Mouse (Mus musculus) embryonic facial prominence, embryonic 14.5 days (tissue): ENCODE data around the gene Atp5g1. TPM values are rescaled to one million over a fixed set of nuclear protein-coding genes. Genes with fewer than 3 reads are reported as not detected.

Experiments used
- ATAC-seq: fragments of 200-750 bp; cut with Nextera tagmentation; 2 replicates; pipeline ENCODE4 v1.8.0; 2017; ENCODE audit warnings: low read depth, moderate number of reproducible peaks, moderate TSS enrichment
- DNase-seq: peaks from one replicate; pipeline ENCODE4 v3.0.0-alpha.2; 2015; ENCODE audit warnings: low spot score
- H3K27ac ChIP-seq: fragments of 300-500 bp; sonication (generic); replicated peaks from 2 replicates; pipeline ENCODE4 v1.5.1; 2014; ENCODE audit warnings: low read depth, mild to moderate bottlenecking, low read length, moderate library complexity
- H3K27me3 ChIP-seq: fragments of 300-500 bp; sonication (generic); replicated peaks from 2 replicates; pipeline ENCODE4 v1.6.1; 2014; ENCODE audit warnings: low read length; ENCODE audit not compliant: control insufficient read depth, insufficient read depth
- H3K36me3 ChIP-seq: fragments of 300-500 bp; sonication (generic); 2 replicates; pipeline ENCODE4 v1.6.1; 2014; ENCODE audit warnings: low read length, mixed read lengths; ENCODE audit not compliant: control insufficient read depth, insufficient read depth
- H3K4me1 ChIP-seq: fragments of 300-500 bp; sonication (generic); 2 replicates; pipeline ENCODE4 v1.6.1; 2014; ENCODE audit warnings: antibody characterized with exemption, low read length; ENCODE audit not compliant: control insufficient read depth, insufficient read depth
- H3K4me2 ChIP-seq: fragments of 300-500 bp; sonication (generic); 2 replicates; pipeline ENCODE4 v1.6.1; 2014; ENCODE audit warnings: low read depth, mild to moderate bottlenecking, low read length, moderate library complexity, mixed read lengths
- H3K4me3 ChIP-seq: fragments of 300-500 bp; sonication (generic); 2 replicates; pipeline ENCODE4 v1.5.1; 2014; ENCODE audit warnings: low read depth, mild to moderate bottlenecking, low read length
- H3K9ac ChIP-seq: fragments of 300-500 bp; sonication (generic); 2 replicates; pipeline ENCODE4 v1.6.1; 2014; ENCODE audit warnings: low read depth, mild to moderate bottlenecking, low read length, moderate library complexity, mixed read lengths
- H3K9me3 ChIP-seq: fragments of 300-500 bp; sonication (generic); 2 replicates; pipeline ENCODE4 v1.6.1; 2016; ENCODE audit warnings: low read length; ENCODE audit not compliant: control insufficient read depth
- WGBS: fragments of 180-500 bp; shearing (Covaris S2); extraction: QIAGEN DNeasy Blood & Tissue Kit; methylation state at CpG from one replicate; pipeline ENCODE4 v1.1.7; 2014; 5-methylcytosine and 5-hydroxymethylcytosine counted together
- polyA plus RNA-seq: library from polyadenylated mRNA; unstranded; fragments of >200 nt; fragmentation: Nextera tagmentation; extraction: Ambion mirVana; gene quantifications from 2 replicates; pipeline ENCODE4 v1.2.1, GENCODE M21; 2014

Atp5g1 gene
- polyA plus RNA-seq, 1 experiment from 2014 or later = 777 TPM

DNA sequence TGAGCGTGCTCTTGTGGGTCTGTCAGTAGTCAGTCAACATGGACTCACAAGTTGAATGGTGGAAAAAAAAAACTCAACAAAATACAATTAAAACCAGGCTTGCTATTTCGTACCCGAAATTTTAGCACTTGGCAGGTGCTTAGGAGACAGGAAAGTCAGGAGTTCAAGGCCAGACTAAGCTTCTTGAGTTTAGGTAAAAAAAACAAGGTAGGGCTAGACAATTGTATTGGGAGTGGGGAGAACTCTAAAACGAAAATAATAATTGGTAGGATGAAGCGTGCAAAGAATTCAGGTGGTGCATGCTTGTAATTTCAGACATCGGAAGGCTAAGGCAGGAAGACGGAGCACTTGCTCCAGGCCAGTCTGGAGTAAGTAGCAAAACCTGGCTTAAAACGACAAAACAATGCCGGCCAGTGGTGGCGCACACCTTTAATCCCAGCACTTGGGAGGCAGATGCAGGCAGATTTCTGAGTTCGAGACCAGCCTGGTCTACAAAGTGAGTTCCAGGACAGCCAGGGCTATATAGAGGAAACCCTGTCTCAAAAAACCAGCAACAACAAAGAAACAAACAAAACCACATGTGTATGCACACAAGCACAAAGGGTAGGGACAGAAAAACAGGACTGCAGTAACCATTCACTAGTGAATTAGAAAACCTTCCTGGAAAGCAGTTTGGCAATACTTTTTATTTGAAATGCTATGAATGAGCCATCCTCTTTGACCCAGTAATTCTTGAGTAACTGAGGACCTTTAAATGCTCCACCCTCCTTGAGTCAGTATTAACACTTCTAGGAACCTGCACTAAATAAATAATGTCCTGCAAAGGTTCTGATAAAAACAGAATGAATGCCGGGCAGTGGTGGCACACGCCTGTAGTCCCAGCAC, 993 bp upstream of the Atp5g1 start:
- no peaks in the 10 kb centered on the region for H3K27me3 ChIP-seq
- H3K4me3 ChIP-seq = peak overlapping the region; percentile 31
- H3K36me3 ChIP-seq = peaks cover 15% of the 10 kb centered on the region
- H3K4me1 ChIP-seq = peaks cover 6% of the 10 kb centered on the region
- peak overlapping the region; percentile 45; the same call in 1 of the 2 replicates for H3K9ac ChIP-seq
- DNase-seq = no peak
- no peaks in the 10 kb centered on the region for H3K9me3 ChIP-seq
- no peak for ATAC-seq
- peak overlapping the region; percentile 53 for H3K4me2 ChIP-seq
- H3K27ac ChIP-seq = peak overlapping the region; percentile 67
- 67% methylated on average over 13 of the region's 13 CpGs for WGBS

DNA sequence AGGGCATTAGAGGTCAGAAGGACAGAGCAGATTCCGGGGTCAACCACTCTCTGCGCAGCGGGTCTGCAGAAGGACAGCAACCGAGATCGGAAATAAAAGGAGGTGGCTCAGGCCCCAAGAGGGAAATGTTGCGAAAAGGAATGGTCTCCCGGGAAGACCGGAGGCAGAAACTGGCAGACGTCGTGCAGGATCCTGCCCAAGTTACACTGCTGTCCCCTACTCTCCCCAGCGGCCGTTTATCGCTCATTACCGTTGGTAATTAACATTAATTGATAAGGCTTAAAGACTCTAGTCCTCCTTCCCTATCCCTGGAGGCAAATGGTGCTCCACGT, 327 bp downstream of the Atp5g1 start:
- DNase-seq = peak; percentile 13
- H3K27ac ChIP-seq = peak overlapping the region; percentile 58; the same call in 1 of the 2 replicates

DNA sequence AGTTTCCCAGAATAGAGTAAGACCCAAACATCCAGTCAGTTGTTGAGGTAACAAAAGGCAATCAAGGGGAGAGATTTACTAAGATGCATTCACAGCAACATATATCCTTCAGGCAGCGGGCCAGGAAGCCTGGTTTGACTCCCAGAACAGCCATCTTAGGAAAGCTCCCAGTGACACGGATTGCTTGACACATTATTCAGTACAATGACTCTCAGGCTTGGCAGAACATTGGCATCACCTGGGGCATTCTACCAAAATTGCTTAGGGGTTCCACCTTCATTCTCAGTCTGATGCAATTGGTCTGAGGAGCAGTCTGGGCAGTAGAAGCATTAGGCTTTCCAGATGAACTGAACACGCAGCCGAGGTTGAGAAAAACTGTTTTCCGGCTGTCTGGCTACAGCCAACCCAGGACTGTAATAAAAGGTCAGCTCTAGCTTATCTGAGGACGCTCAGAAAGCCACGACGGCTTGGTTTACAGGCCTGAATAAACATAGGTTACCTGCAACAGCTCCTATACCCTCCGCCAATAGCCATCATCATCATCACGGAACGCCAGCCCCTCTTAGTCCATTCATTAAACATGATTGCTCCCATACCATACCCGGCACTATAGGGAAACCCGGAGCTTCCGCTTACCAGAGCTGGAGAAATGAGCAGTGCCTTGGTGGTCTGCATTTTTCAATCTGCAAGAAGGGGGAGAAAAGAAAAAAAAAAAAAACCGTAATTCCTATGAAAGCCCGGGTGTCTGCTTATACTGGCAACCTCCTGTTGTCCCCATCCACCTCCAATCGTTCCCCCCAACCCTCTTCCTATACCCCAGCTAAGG, 906 bp downstream of the Atp5g1 start:
- no peak for DNase-seq
- ATAC-seq = no peak

More for the DNA sequence above, 327 bp downstream of the Atp5g1 start:
- Histone ChIP-seq H3K9me3 (no peaks in the 10 kb centered on the region), H3K4me1 (peaks cover 6% of the 10 kb centered on the region), H3K4me2 (peak overlapping the region; percentile 81), H3K27me3 (no peaks in the 10 kb centered on the region), H3K36me3 (peaks cover 21% of the 10 kb centered on the region), H3K4me3 (peak overlapping the region; percentile 78), H3K9ac (peak overlapping the region; percentile 81)
- no peak for ATAC-seq
- under 1% methylated on average over 15 of the region's 15 CpGs for WGBS

DNA sequence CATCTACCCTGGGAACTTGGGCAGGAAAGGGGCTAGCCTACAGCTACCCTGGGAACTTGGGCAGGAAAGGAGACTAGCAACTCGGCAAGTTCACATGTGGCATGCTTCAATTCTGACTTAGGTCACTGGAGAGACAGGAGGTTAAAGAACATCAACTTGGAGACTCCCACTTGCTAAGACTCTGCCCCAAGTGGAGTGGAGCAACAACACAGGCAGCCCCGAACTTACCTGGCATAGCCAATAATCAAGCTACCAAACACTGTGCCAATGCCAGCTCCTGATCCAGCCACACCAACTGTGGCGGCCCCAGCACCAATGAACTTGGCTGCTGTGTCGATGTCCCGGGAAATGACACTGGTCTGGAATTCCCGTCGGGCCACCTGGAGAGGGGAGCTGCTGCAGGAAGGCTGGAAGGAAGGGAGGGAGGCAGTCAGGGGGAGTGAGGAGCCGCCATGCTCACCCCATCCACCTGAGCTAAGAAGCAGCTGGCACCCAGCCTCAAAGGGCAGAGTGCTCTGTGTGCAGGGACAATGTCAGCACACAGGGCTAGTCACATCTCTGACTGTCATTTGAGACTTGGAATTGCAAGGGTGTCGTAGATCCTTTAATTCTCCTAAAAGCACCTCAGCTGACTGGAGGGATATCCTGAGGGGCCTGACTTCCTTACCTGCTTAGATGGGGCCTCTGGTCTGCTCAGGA, 2.0 kb downstream of the Atp5g1 start:
- peak overlapping the region; percentile 81 for H3K4me2 ChIP-seq

More for the DNA sequence above, 906 bp downstream of the Atp5g1 start:
- H3K4me2 ChIP-seq = peak overlapping the region; percentile 81
- 19% methylated on average over 17 of the region's 17 CpGs for whole genome bisulfite sequencing
- peak overlapping the region; percentile 78 for H3K4me3 ChIP-seq
- H3K9me3 ChIP-seq = no peaks in the 10 kb centered on the region
- H3K9ac ChIP-seq = peak overlapping the region; percentile 81
- peaks cover 21% of the 10 kb centered on the region for H3K36me3 ChIP-seq
- H3K27ac ChIP-seq = peak overlapping the region; percentile 58; the same call in 1 of the 2 replicates
- peaks cover 6% of the 10 kb centered on the region for H3K4me1 ChIP-seq
- H3K27me3 ChIP-seq = no peaks in the 10 kb centered on the region

DNA sequence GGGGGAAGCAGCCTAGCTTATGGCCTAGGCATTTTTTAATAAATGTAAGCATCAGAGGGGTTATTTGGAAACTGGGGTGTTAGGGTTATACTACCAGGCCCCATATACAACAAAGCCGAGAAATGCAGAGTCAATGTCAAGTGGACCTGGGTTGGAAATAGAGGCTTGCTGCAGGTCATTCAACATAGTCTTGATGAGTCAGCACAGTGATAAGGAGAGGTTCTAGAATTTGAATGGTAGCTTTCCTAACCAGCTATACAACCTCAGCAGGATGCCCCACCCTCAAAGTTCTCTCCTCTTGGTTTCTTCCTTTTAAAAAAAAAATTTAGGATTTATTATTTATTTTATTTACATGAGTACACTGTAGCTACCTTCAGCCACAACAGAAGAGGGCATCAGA, 4.5 kb downstream of the Atp5g1 start:
- Histone ChIP-seq H3K9me3 (no peaks in the 10 kb centered on the region), H3K4me1 (peaks cover 6% of the 10 kb centered on the region), H3K27me3 (no peaks in the 10 kb centered on the region), H3K4me2 (no peak overlapping the region), H3K27ac (no peak overlapping the region), H3K4me3 (no peak overlapping the region), H3K36me3 (peaks cover 21% of the 10 kb centered on the region), H3K9ac (no peak overlapping the region)
- ATAC-seq (no peak), DNase-seq (no peak)
- WGBS = 91% methylated on average over 1 of the region's 1 CpGs

More for the DNA sequence above, 2.0 kb downstream of the Atp5g1 start:
- no peaks in the 10 kb centered on the region for H3K9me3 ChIP-seq
- H3K9ac ChIP-seq = peak overlapping the region; percentile 81; the same call in 1 of the 2 replicates
- DNase-seq (no peak), ATAC-seq (no peak)
- H3K4me1 ChIP-seq = peaks cover 6% of the 10 kb centered on the region
- no peak overlapping the region for H3K27ac ChIP-seq
- H3K4me3 ChIP-seq = peak overlapping the region; percentile 78; the same call in 1 of the 2 replicates
- 76% methylated on average over 8 of the region's 9 CpGs for WGBS
- H3K36me3 ChIP-seq = peaks cover 21% of the 10 kb centered on the region
- H3K27me3 ChIP-seq = no peaks in the 10 kb centered on the region

DNA sequence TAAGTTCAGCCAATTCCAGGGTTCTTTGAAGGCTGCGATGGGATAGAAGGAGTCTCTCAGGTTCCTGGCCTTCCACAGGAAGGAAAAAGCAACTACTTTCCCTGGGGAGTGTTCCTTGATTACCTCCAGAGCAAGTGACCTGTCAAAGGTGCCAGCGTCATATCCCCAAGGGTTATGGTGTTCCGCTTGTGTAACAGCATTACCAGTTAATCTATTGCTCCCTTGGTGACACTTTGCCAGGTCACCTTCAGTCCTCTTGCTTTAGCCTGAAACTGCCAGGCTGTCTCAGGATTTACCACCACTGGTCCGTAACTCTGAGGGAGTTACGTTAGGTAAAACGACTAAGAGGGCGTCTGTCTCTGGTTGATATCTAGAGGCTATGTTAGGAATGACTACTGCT, 5.1 kb downstream of the Atp5g1 start:
- H3K9me3 ChIP-seq = no peaks in the 10 kb centered on the region
- no peak for DNase-seq
- H3K4me2 ChIP-seq = no peak overlapping the region
- ATAC-seq = no peak
- no peak overlapping the region for H3K27ac ChIP-seq
- 91% methylated on average over 7 of the region's 7 CpGs for WGBS
- peaks cover 12% of the 10 kb centered on the region for H3K4me1 ChIP-seq
- no peak overlapping the region for H3K9ac ChIP-seq
- H3K36me3 ChIP-seq = peaks cover 21% of the 10 kb centered on the region
- H3K27me3 ChIP-seq = no peaks in the 10 kb centered on the region
- no peak overlapping the region for H3K4me3 ChIP-seq

DNA sequence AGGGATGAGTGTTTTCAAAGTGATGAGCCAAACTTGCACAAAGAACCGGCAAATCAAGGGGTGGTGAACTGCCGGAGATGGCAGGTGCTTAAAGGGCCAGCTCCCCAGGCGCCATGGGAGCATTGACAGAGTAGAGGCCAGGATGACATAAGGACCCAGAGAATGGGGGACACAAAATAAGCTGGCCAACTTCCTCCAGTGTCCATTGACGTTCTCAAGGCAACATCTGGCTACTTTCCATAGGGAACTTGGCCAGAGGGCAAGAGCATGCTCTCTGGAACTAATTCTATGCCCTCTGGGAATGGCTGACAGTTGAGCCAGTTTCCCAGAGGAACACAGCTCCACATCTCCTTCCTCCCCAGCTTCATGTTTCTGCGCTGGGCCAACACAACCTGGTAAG, 7.2 kb downstream of the Atp5g1 start:
- Histone ChIP-seq H3K27me3 (no peaks in the 10 kb centered on the region), H3K9me3 (no peaks in the 10 kb centered on the region), H3K4me1 (peaks cover 11% of the 10 kb centered on the region), H3K4me2 (no peak overlapping the region), H3K4me3 (no peak overlapping the region), H3K36me3 (peaks cover 16% of the 10 kb centered on the region), H3K27ac (no peak overlapping the region), H3K9ac (no peak overlapping the region)
- WGBS = 66% methylated on average over 5 of the region's 5 CpGs
- DNase-seq (no peak), ATAC-seq (no peak)

DNA sequence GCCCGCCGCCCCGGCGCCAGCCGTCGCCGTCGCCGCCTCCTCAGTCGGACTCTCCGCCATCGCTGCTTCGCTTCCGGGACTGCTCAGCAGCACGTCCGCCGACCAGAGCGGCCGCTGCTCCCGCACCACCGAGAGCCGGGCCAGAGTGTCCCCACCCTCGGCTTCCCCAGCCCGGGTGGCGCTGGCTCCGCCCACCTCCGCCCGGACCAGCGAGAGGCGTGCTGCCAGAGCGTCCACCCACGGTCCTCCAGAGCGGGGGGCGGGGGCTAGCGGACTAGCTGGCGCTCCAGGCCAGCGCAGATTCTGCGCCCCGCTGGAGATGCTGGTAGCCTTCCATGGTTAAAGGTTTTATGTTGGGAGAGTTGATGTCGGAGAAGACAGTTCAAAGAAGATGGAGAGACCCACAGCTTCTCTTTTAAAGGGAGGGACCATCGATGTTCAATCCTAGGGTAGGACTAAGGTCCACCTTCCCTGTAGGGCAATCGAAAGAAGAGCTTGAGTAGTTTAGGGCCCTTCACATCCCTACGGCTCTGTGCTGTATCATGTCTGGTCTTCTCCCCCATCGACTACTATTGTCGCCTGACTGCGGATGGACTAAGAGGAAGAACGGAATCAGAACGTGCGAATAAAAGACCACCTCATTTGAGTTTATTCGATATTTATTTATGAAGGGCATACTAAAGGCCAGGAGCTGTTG, 10.1 kb downstream of the Atp5g1 start, which contains the start of gene Ube2z:
Gene Ube2z (minus strand): TSS at position 174 of the 697 bp plus-strand sequence.
- 7% methylated on average over 36 of the region's 50 CpGs for WGBS
- no peaks in the 10 kb centered on the region for H3K27me3 ChIP-seq
- DNase-seq (peak; percentile 97), ATAC-seq (peak; percentile 98)
- H3K4me1 ChIP-seq = peaks cover 12% of the 10 kb centered on the region
- H3K9ac ChIP-seq = peak within 1 kb of the TSS; percentile 93
- peak within 1 kb of the TSS; percentile 84 for H3K27ac ChIP-seq
- H3K4me2 ChIP-seq = peak within 1 kb of the TSS; percentile 92
- peaks cover 26% of the 10 kb centered on the region for H3K36me3 ChIP-seq
- H3K4me3 ChIP-seq = peak within 1 kb of the TSS; percentile 95
- no peaks in the 10 kb centered on the region for H3K9me3 ChIP-seq
